Mouse (Mus musculus): ENCODE data around the gene Cep57l1.

Cep57l1 gene

DNA sequence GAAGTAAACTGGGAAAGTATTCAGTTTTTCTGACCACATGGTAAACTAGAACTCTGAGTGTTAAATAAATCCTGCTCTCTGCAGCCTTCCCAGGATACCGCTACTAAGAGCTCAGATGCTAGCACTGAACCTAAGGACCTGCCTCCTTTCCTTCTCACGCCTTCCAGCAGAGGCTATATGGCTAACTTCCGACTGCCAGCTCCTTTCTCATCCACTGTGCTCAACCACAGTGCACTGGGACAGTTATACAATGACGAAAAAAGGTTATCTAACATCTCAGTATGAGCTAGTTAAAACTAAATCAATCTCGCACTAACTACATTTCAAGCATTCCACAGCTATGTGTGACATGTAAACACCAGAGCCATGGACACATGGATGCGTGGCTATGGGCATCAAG lies 134.4 kb downstream of the Cep57l1 start:
- no peak for DNase-seq

DNA sequence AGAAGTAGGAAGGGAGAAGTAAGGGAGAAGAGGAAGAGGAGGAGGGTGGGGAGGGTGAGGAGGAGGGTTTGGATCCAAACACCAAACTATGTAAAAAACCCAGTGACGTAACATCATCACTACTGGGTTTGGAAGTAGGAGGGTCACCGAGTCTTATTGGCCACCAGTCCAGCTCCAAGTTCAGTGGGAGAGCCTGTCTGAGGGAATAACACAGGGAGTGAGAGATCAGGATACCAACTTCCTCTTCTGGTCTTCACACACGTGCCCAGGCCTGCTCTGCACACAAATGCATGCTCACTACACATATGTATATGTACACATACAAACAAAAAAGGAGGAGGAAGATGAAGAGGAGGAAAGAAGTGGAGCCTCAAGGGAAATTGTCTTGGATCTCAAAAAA lies 135.3 kb downstream of the Cep57l1 start:
- DNase-seq, result no peak

DNA sequence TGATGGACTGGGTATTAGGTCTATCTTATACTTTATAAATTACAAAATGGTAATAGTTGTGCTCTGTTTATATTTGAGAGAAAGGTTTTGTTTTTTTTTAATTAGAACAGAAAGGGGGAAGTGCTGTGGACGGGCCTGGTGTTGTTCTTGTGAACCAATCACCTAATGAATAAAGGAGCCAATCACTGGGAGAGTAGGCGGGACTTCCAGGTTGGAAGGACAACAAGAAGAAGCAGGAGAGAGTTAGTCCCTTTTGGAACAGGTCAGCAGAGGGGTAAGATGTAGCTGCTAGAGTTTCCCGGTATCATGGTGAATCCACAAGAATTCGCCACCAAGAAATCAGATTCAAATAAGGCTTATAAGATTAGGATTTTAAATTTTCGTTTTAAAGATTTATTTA lies 139.5 kb downstream of the Cep57l1 start:
- no peak for DNase-seq

All from right cerebral cortex, postnatal 4 days (tissue).